Mouse (Mus musculus) heart, postnatal 4 days (tissue): Measurements from ENCODE around the gene Pip4k2c. TPM values are rescaled to one million over a fixed set of nuclear protein-coding genes. Genes with fewer than 3 reads are reported as not detected.

Source experiments
- total RNA-seq, 2 experiments: library from RNA; stranded (reverse); gene quantifications; 2 replicates each; pipeline ENCODE4 v1.2.3; 2021

Gene Pip4k2c
- total RNA-seq, 2 experiments from 2014 or later: 25.7 to 26.6 TPM

Other genes with a start within 250 kb of the Pip4k2c start
- 100 to 1,000 TPM; 132 to 136 TPM for gene Ctdsp2, start 232.9 kb downstream of the Pip4k2c start, total RNA-seq
- under 1 TPM; 0.10 to 0.23 TPM for gene Avil, start 210.9 kb downstream of the Pip4k2c start, total RNA-seq
- gene Tsfm, start 180.7 kb downstream of the Pip4k2c start, total RNA-seq: 10 to 100 TPM; 65.1 to 68.0 TPM
- 10 to 100 TPM; 11.5 TPM for gene Mettl1, start 170.2 kb downstream of the Pip4k2c start, total RNA-seq
- under 1 TPM; 0.18 to 0.29 TPM for gene Eef1akmt3, start 170.1 kb downstream of the Pip4k2c start, total RNA-seq
- under 1 TPM in 1 of 2 experiments, not detected in 1; 0.45 TPM for gene Cyp27b1, start 163.3 kb downstream of the Pip4k2c start, total RNA-seq
- gene March9, start 151.4 kb downstream of the Pip4k2c start, total RNA-seq: 1 to 10 TPM; 1.7 to 1.8 TPM
- gene Cdk4, start 148.1 kb downstream of the Pip4k2c start, total RNA-seq: 100 to 1,000 TPM; 289 to 314 TPM
- gene Tspan31, start 141.3 kb downstream of the Pip4k2c start, total RNA-seq: 10 to 100 TPM; 49.2 to 49.7 TPM
- gene Agap2, start 136.3 kb downstream of the Pip4k2c start, total RNA-seq: 1 to 10 TPM; 2.1 to 2.8 TPM
- gene Os9, start 90.5 kb downstream of the Pip4k2c start, total RNA-seq: 10 to 100 TPM; 33.0 to 35.4 TPM
- 1 to 10 TPM; 2.2 to 2.7 TPM for gene B4galnt1, start 46.4 kb downstream of the Pip4k2c start, total RNA-seq
- gene Slc26a10, start 30.9 kb downstream of the Pip4k2c start, total RNA-seq: 10 to 100 TPM; 25.7 to 31.8 TPM
- gene Arhgef25, start 21.5 kb downstream of the Pip4k2c start, total RNA-seq: 10 to 100 TPM; 19.9 to 21.0 TPM
- gene Dtx3, start 15.9 kb downstream of the Pip4k2c start, total RNA-seq: 10 to 100 TPM; 50.0 to 53.8 TPM
- 1 to 10 TPM in 1 of 2 experiments, under 1 TPM in 1; 0.70 to 1.2 TPM for gene Kif5a, start 51.8 kb upstream of the Pip4k2c start, total RNA-seq
- gene Dctn2, start 54.8 kb upstream of the Pip4k2c start, total RNA-seq: 100 to 1,000 TPM; 151 to 159 TPM
- 10 to 100 TPM; 41.7 to 43.2 TPM for gene Mbd6, start 77.4 kb upstream of the Pip4k2c start, total RNA-seq
- gene Mars, start 100.2 kb upstream of the Pip4k2c start, total RNA-seq: 10 to 100 TPM; 49.6 to 50.1 TPM
- 1 to 10 TPM; 2.0 to 2.9 TPM for gene Arhgap9, start 110.4 kb upstream of the Pip4k2c start, total RNA-seq
- 1 to 10 TPM; 4.0 to 4.1 TPM for gene Gli1, start 130.4 kb upstream of the Pip4k2c start, total RNA-seq
- not detected for gene Inhbe, start 142.8 kb upstream of the Pip4k2c start, total RNA-seq
- not detected for gene Inhbc, start 158.8 kb upstream of the Pip4k2c start, total RNA-seq
- 100 to 1,000 TPM; 115 to 116 TPM for gene R3hdm2, start 168.7 kb upstream of the Pip4k2c start, total RNA-seq